Mouse (Mus musculus): ENCODE measurements around the gene Qrfp.

Qrfp gene

GRCm38 (mm10) chr2:31770781-31771441 lies 39.5 kb downstream of the Qrfp start:
- peak; percentile 92 to 94 for DNase-seq (ENCODE audit: low spot score in 2 of 2)

- DNase-seq (ENCODE audit: low spot score in 2 of 2): peak; percentile 87 to 92
These were observed 40.7 kb downstream of the Qrfp start for GRCm38 (mm10) chr2:31769631-31770111.

GRCm38 (mm10) chr2:31769115-31769514 lies 41.3 kb downstream of the Qrfp start:
- no peak for DNase-seq (ENCODE audit: low spot score in 2 of 2)

- no peak for DNase-seq (ENCODE audit: low spot score in 2 of 2)
These were observed 42.6 kb downstream of the Qrfp start for GRCm38 (mm10) chr2:31767815-31768214.

DNA sequence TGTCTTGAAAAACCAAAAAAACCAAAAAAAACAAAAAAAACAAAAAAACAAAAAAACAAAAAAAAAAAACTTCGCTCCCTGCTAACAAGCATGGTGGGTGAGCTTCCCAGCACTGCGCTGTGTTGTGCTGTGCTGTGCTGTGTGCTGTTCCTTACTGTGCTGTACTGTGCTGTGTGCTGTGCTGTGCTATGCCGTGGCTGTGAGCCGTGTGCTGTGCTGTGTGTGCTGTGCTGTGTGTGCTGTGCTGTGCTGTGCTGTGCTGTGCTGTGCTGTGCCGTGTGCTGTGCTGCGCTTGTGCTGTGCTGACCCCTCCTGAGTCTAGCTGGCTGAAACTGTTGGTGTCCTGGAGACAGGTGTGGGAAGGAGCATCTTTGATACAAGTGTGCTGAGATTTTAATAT lies 43.3 kb downstream of the Qrfp start:
- no peak for DNase-seq (ENCODE audit: low spot score in 2 of 2)

GRCm38 (mm10) chr2:31763271-31763670 lies 47.1 kb downstream of the Qrfp start:
- DNase-seq (ENCODE audit: low spot score in 2 of 2): no peak

DNA sequence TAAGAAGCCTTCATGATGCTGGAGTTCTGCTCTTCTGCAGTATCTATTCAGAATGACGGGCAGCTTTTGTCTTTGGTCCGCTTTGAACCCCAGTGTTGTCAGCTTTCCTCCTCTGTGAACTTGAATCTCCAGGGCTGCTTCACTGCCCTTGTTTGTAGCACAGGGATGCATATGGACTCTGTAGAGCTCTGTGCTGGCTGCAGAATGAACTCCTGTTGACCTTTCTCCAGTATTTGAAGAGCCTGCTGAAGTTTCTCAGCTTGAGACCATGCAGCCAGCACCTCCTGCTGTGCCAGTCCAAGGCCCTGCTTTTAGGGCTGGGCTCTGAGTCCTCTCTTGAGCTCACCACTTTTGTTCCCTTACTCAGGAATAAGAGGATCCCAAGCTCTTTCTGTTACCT lies 47.5 kb downstream of the Qrfp start:
- no peak for DNase-seq (ENCODE audit: low spot score in 2 of 2)

GRCm38 (mm10) chr2:31762155-31762554 lies 48.2 kb downstream of the Qrfp start:
- DNase-seq (ENCODE audit: low spot score in 2 of 2): no peak

DNA sequence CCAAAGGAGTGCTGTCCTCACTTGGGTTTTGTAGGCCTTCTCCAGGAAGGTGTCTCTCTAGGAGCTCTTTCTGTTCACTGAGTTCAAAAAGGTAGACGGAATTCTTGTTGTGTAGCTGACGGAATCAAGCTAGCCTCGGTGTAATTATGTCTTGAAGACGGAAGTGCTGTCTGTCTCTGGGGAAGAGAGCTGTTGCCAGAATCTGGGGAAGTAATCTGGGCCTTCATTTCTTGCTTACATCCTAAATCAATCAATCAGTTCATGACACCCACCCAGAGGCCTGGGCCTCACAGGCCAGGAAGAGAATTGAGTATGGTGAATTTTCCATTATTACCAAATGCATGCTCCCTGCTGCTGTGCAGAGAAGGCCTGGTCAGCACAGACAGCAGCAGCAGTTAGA lies 48.8 kb downstream of the Qrfp start:
- peak; percentile 50 to 60 for DNase-seq (ENCODE audit: low spot score in 2 of 2)

- DNase-seq (ENCODE audit: low spot score in 2 of 2): no peak
These were observed 49.3 kb downstream of the Qrfp start for GRCm38 (mm10) chr2:31761115-31761531.

- DNase-seq (ENCODE audit: low spot score in 2 of 2): no peak
These were observed 49.9 kb downstream of the Qrfp start for GRCm38 (mm10) chr2:31760486-31760885.

GRCm38 (mm10) chr2:31759751-31760460 lies 50.5 kb downstream of the Qrfp start:
- peak; percentile 84 for DNase-seq (ENCODE audit: low spot score in 2 of 2)

DNA sequence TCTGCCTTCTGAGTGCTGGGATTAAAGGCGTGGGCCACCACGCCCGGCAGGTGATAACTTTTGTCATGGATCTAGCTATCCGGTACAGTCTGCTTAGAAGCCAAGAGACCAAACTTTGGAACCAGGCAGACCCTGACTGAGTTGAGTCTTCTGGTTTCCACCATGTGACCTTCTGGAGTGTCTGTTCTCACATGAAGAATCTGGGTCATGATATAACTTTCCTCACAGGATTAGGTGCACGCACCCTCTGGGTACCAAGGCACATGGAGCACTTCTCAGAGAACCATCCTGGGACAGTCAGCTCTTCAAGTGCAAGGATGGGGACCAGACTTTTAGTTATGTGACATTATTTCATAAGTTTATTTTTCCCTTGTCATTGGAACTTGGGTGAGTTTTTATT lies 51.4 kb downstream of the Qrfp start:
- DNase-seq (ENCODE audit: low spot score in 2 of 2): no peak

- DNase-seq (ENCODE audit: low spot score in 2 of 2): no peak
These were observed 52.9 kb downstream of the Qrfp start for GRCm38 (mm10) chr2:31757472-31757871.
